10 mouse cellular contexts compared by ENCODE assay signal in the genomic region with DNA sequence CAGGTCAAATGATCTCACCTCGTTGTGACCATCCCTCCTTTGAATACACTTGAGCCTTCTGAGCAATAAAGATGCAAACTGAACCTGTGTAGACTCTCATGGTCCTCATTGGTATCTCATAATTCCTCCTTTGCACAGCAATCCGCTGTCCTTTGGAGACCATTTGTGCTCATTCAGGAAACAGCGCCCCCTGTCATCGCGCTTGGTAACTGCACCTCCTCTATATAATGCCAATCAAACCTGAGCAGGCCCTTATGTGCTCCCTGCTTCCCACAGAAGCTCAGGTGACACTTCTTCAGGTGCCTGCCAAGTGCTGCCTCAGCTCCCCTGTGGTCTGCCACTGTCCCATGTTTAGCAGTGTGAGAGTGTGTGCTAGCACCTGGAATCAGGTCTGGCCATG. TPM values are rescaled to one million over a fixed set of nuclear protein-coding genes. Genes with fewer than 3 reads are reported as not detected.
DNase-seq lines count a peak whose midpoint lies in the region; ATAC-seq and TF ChIP-seq lines count a peak whose summit lies in the region.
"Had no signal": no experiment of that assay in that cellular context is flagged by ENCODE, and none has a peak within 500 bp of the region (broad histone marks: within the 10 kb centered on the region; RNA-seq: fewer than 3 reads in every experiment).

No protein-coding gene starts in this region.

- TF ChIP-seq CTCF in gastrocnemius, adult 2 months (IDR thresholded peaks at IDR 0.05), result peak; percentile 55
- TF ChIP-seq CTCF in cortical plate, adult 2 months (IDR thresholded peaks at IDR 0.05; ENCODE audit: extremely low read depth, insufficient read depth, low read length), result peak; percentile 60

- ATAC-seq in neural tube, embryonic 15.5 days (ENCODE audit: low FRiP score), result no peak

- no peak overlapping the region for H3K9ac ChIP-seq in neural tube, embryonic 15.5 days (replicated peaks)
- H3K9ac ChIP-seq: hindbrain, embryonic 15.5 days had no signal

- H3K9me3 ChIP-seq in neural tube, embryonic 15.5 days (replicated peaks), result no peaks in the 10 kb centered on the region
- H3K9me3 ChIP-seq: hindbrain, embryonic 15.5 days had no signal

- DNase-seq in gastrocnemius, adult 2 months, result no peak
- DNase-seq in gastrocnemius, adult 18-20 months (ENCODE audit: low spot score), result no peak
- DNase-seq in neural tube, embryonic 10.5 days (ENCODE audit: extremely low spot score, low spot score), result peak; percentile 42
- DNase-seq in lung, postnatal 14 days, result peak; percentile 30
- no peak for DNase-seq in frontal cortex, postnatal 36 days (ENCODE audit: low spot score in 2 of 2)
- DNase-seq in gastrocnemius, postnatal 36 days, result no peak

- H3K27ac ChIP-seq in gastrocnemius, adult 2 months, result no peak overlapping the region
- no peak overlapping the region for H3K27ac ChIP-seq in neural tube, embryonic 15.5 days (replicated peaks)
- no peak overlapping the region for H3K27ac ChIP-seq in cortical plate, adult 2 months (ENCODE audit: insufficient read depth, low read length)
- H3K27ac ChIP-seq: hindbrain, embryonic 15.5 days had no signal

- 35% methylated on average over 5 of the region's 5 CpGs for WGBS in neural tube, embryonic 15.5 days

- no peak overlapping the region for H3K4me3 ChIP-seq in gastrocnemius, adult 2 months
- no peak overlapping the region for H3K4me3 ChIP-seq in neural tube, embryonic 15.5 days (replicated peaks)
- no peak overlapping the region for H3K4me3 ChIP-seq in cortical plate, adult 2 months (ENCODE audit: insufficient read depth, low read length)
- H3K4me3 ChIP-seq: hindbrain, embryonic 15.5 days had no signal

- no peaks in the 10 kb centered on the region for H3K27me3 ChIP-seq in neural tube, embryonic 15.5 days (replicated peaks)
- H3K27me3 ChIP-seq: hindbrain, embryonic 15.5 days had no signal

- no peaks in the 10 kb centered on the region for H3K36me3 ChIP-seq in neural tube, embryonic 15.5 days
- H3K36me3 ChIP-seq: hindbrain, embryonic 15.5 days had no signal

- intact Hi-C loops in gastrocnemius, adult 2 months (cut with DNase I), result no loop called here
- intact Hi-C loops in gastrocnemius, postnatal 36 days (cut with DNase I), result no loop called here

- no peak for TF ChIP-seq POLR2A in cortical plate, adult 2 months (IDR thresholded peaks at IDR 0.05; ENCODE audit: extremely low read depth, insufficient read depth, low read length)

- peaks cover 4% of the 10 kb centered on the region; the same call in 1 of the 2 replicates for H3K4me1 ChIP-seq in neural tube, embryonic 15.5 days
- H3K4me1 ChIP-seq in cortical plate, adult 2 months (ENCODE audit: control insufficient read depth, insufficient read depth, low read length), result no peaks in the 10 kb centered on the region

- H3K4me2 ChIP-seq in neural tube, embryonic 15.5 days, result no peak overlapping the region
- H3K4me2 ChIP-seq: hindbrain, embryonic 15.5 days had no signal

RNA-seq across cellular contexts. Expression of a gene that starts 1.0 kb away (rescaled TPM):
- not detected for total RNA-seq in gastrocnemius, adult 2 months (2021)
- not detected for total RNA-seq in gastrocnemius, adult 18-20 months (2021)
- not detected in 2 replicates for polyA plus RNA-seq in neural tube, embryonic 15.5 days (2015; fragmentation: Nextera tagmentation; extraction: Ambion mirVana)
- not detected in 2 replicates for polyA plus RNA-seq in cortical plate, adult 2 months (2012; rRNA removed)
- total RNA-seq in gastrocnemius, postnatal 36 days (2021), result not detected
- polyA plus RNA-seq: hindbrain, embryonic 15.5 days; neural tube, embryonic 14.5 days had no signal

RNA-seq across cellular contexts. Expression of a gene that starts 3.9 kb away (rescaled TPM):
- not detected for total RNA-seq in gastrocnemius, adult 2 months (2021)
- total RNA-seq in gastrocnemius, adult 18-20 months (2021), result not detected
- polyA plus RNA-seq in neural tube, embryonic 15.5 days (2015; fragmentation: Nextera tagmentation; extraction: Ambion mirVana), result not detected in 2 replicates
- not detected in 2 replicates for polyA plus RNA-seq in cortical plate, adult 2 months (2012; rRNA removed)
- total RNA-seq in gastrocnemius, postnatal 36 days (2021), result not detected
- polyA plus RNA-seq: hindbrain, embryonic 15.5 days; neural tube, embryonic 14.5 days had no signal

RNA-seq across cellular contexts. Expression of a gene that starts 11.4 kb away (rescaled TPM):
- not detected for total RNA-seq in gastrocnemius, adult 2 months (2021)
- total RNA-seq in gastrocnemius, adult 18-20 months (2021), result not detected
- not detected in 2 replicates for polyA plus RNA-seq in neural tube, embryonic 15.5 days (2015; fragmentation: Nextera tagmentation; extraction: Ambion mirVana)
- polyA plus RNA-seq in cortical plate, adult 2 months (2012; rRNA removed), result not detected in 2 replicates
- not detected for total RNA-seq in gastrocnemius, postnatal 36 days (2021)
- polyA plus RNA-seq: hindbrain, embryonic 15.5 days; neural tube, embryonic 14.5 days had no signal

RNA-seq across cellular contexts. Expression of a gene that starts 16.6 kb away (rescaled TPM):
- not detected for total RNA-seq in gastrocnemius, adult 2 months (2021)
- not detected for total RNA-seq in gastrocnemius, adult 18-20 months (2021)
- polyA plus RNA-seq in neural tube, embryonic 15.5 days (2015; fragmentation: Nextera tagmentation; extraction: Ambion mirVana), result not detected in 2 replicates
- polyA plus RNA-seq in cortical plate, adult 2 months (2012; rRNA removed), result not detected in 2 replicates
- total RNA-seq in gastrocnemius, postnatal 36 days (2021), result not detected
- polyA plus RNA-seq: hindbrain, embryonic 15.5 days; neural tube, embryonic 14.5 days had no signal

RNA-seq across cellular contexts. Expression of a gene that starts 20.2 kb away (rescaled TPM):
- total RNA-seq in gastrocnemius, adult 2 months (2021), result not detected
- not detected for total RNA-seq in gastrocnemius, adult 18-20 months (2021)
- not detected in 2 replicates for polyA plus RNA-seq in neural tube, embryonic 15.5 days (2015; fragmentation: Nextera tagmentation; extraction: Ambion mirVana)
- polyA plus RNA-seq in cortical plate, adult 2 months (2012; rRNA removed), result not detected in 2 replicates
- total RNA-seq in gastrocnemius, postnatal 36 days (2021), result not detected
- polyA plus RNA-seq: hindbrain, embryonic 15.5 days; neural tube, embryonic 14.5 days had no signal

Comparison
In these comparisons a context has a peak if more than half of its experiments do, and no peak if none do; other contexts are left out.
1. DNase-seq: peak in neural tube, embryonic 10.5 days (single experiment) and lung, postnatal 14 days (single experiment); none in gastrocnemius, adult 2 months (single experiment), gastrocnemius, adult 18-20 months (single experiment), frontal cortex, postnatal 36 days (0 of 2) and gastrocnemius, postnatal 36 days (0 of 2).